In the genomic region with DNA sequence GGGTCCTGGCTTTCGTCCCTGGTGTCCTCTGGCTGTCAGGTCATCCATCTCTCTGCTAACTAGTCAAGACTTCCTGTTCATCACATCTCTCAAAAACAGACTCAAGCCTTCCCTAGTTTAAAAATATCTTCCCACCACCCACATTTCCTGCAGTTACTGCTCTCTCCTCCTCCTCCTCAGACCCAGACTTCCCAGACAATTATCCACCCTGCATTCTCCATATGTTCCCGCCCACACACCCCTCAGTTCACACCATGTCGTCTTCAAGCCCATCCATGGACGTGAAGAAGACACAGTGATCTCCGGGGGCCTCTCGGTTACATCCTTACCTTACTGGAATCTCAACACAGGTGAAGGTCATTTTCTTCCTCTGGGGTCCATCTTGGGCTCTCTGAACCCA, we compare ENCODE assay signal across 16 mouse cellular contexts.
DNase-seq lines count a peak whose midpoint lies in the region; ATAC-seq and TF ChIP-seq lines count a peak whose summit lies in the region.
"Had no signal": no experiment of that assay in that cellular context is flagged by ENCODE, and none has a peak within 500 bp of the region (broad histone marks: within the 10 kb centered on the region; RNA-seq: fewer than 3 reads in every experiment).

No protein-coding gene starts in this region.

- H3K36me3 ChIP-seq in kidney, embryonic 14.5 days (ENCODE audit: control insufficient read depth, insufficient read depth, low read length) = no peaks in the 10 kb centered on the region
- H3K36me3 ChIP-seq: hindbrain, embryonic 12.5 days; midbrain, embryonic 10.5 days; stomach, embryonic 15.5 days had no signal

- no peak overlapping the region for H3K4me3 ChIP-seq in cortical plate, adult 2 months (ENCODE audit: insufficient read depth, low read length)
- no peak overlapping the region for H3K4me3 ChIP-seq in left cerebral cortex, adult 2 months
- no peak overlapping the region for H3K4me3 ChIP-seq in kidney, embryonic 14.5 days (ENCODE audit: low read length)
- H3K4me3 ChIP-seq: hindbrain, embryonic 12.5 days; midbrain, embryonic 10.5 days; stomach, embryonic 15.5 days had no signal

- no peak overlapping the region for H3K9ac ChIP-seq in kidney, embryonic 14.5 days (ENCODE audit: low read depth, low read length)
- H3K9ac ChIP-seq: hindbrain, embryonic 12.5 days; stomach, embryonic 15.5 days had no signal

- peak overlapping the region; percentile 85 for H3K27ac ChIP-seq in cortical plate, adult 2 months (ENCODE audit: insufficient read depth, low read length)
- H3K27ac ChIP-seq in left cerebral cortex, adult 2 months = peak overlapping the region; percentile 89
- no peak overlapping the region for H3K27ac ChIP-seq in kidney, embryonic 14.5 days (ENCODE audit: low read depth, low read length)
- H3K27ac ChIP-seq: hindbrain, embryonic 12.5 days; midbrain, embryonic 10.5 days; stomach, embryonic 15.5 days had no signal

- DNase-seq in brain, adult 2 months (ENCODE audit: low read depth, low spot score) = peak; percentile 92
- DNase-seq in left cerebral cortex, adult 2 months (ENCODE audit: extremely low spot score in 1 of 2, low spot score in 2 of 2) = peak; percentile 66 to 79
- peak; percentile 68 to 80 for DNase-seq in right cerebral cortex, postnatal 10 days (ENCODE audit: low spot score in 2 of 2)
- DNase-seq in gastrocnemius, postnatal 4 days (ENCODE audit: low spot score in 2 of 2) = no peak
- DNase-seq in natural killer cell, adult 2 months (ENCODE audit: low spot score in 2 of 2) = no peak
- DNase-seq: cerebellum, postnatal 10 days; heart, adult 18-20 months; kidney, adult 9 months; lung, adult 18-20 months; lung, postnatal 36 days had no signal

- no peak for TF ChIP-seq CTCF in cortical plate, adult 2 months (IDR thresholded peaks at IDR 0.05; ENCODE audit: extremely low read depth, insufficient read depth, low read length)
- no peak for TF ChIP-seq CTCF in left cerebral cortex, adult 2 months (IDR thresholded peaks at IDR 0.05)

- 76% methylated on average over 6 of the region's 6 CpGs for WGBS in kidney, embryonic 14.5 days

- intact Hi-C loops in left cerebral cortex, adult 2 months (cut with DNase I) = loop anchor here (5.0 kb wide), 5 partner anchors 34 to 364 kb away; no protein-coding TSS in a partner anchor

- H3K9me3 ChIP-seq in kidney, embryonic 14.5 days (ENCODE audit: control insufficient read depth, low read length) = no peaks in the 10 kb centered on the region
- H3K9me3 ChIP-seq: hindbrain, embryonic 12.5 days; midbrain, embryonic 10.5 days; stomach, embryonic 15.5 days had no signal

- H3K27me3 ChIP-seq in kidney, embryonic 14.5 days (ENCODE audit: control insufficient read depth, insufficient read depth, low read length) = no peaks in the 10 kb centered on the region
- H3K27me3 ChIP-seq: hindbrain, embryonic 12.5 days; stomach, embryonic 15.5 days had no signal

- H3K4me1 ChIP-seq in cortical plate, adult 2 months (ENCODE audit: control insufficient read depth, insufficient read depth, low read length) = peaks cover 8% of the 10 kb centered on the region
- H3K4me1 ChIP-seq in kidney, embryonic 14.5 days (ENCODE audit: control insufficient read depth, insufficient read depth, low read length) = no peaks in the 10 kb centered on the region
- H3K4me1 ChIP-seq: hindbrain, embryonic 12.5 days; midbrain, embryonic 10.5 days; stomach, embryonic 15.5 days had no signal

- no peak overlapping the region for H3K4me2 ChIP-seq in kidney, embryonic 14.5 days (replicated peaks; ENCODE audit: low read depth, low read length)
- H3K4me2 ChIP-seq: hindbrain, embryonic 12.5 days; stomach, embryonic 15.5 days had no signal

- no peak for TF ChIP-seq POLR2A in cortical plate, adult 2 months (IDR thresholded peaks at IDR 0.05; ENCODE audit: extremely low read depth, insufficient read depth, low read length)

- no peak for ATAC-seq in kidney, embryonic 14.5 days (ENCODE audit: low FRiP score, low TSS enrichment)
- ATAC-seq: inflammation-experienced regulatory T-cells, adult 6 months had no signal

Comparison
In these comparisons a context has a peak if more than half of its experiments do, and no peak if none do; other contexts are left out.
1. DNase-seq: peak in brain, adult 2 months (single experiment), left cerebral cortex, adult 2 months (2 of 2) and right cerebral cortex, postnatal 10 days (2 of 2); none in gastrocnemius, postnatal 4 days (0 of 2) and natural killer cell, adult 2 months (0 of 2).